Mouse (Mus musculus) kidney, postnatal 0 days (tissue): Measurements from ENCODE around the gene Gm47791. TPM values are rescaled to one million over a fixed set of nuclear protein-coding genes. Genes with fewer than 3 reads are reported as not detected.

Source experiments
- ATAC-seq: fragments of 200-750 bp; cut with Nextera tagmentation; replicated peaks from 2 replicates; pipeline ENCODE4 v1.8.0; 2017; ENCODE audit warnings: low read depth, moderate number of reproducible peaks, moderate TSS enrichment, moderate library complexity; ENCODE audit not compliant: low FRiP score
- DNase-seq: peaks from one replicate; pipeline ENCODE4 v3.0.0-alpha.2; 2016; ENCODE audit warnings: low spot score
- H3K27ac ChIP-seq: fragments of 300-500 bp; sonication (generic); 2 replicates; pipeline ENCODE4 v1.5.1; 2014; ENCODE audit warnings: mild to moderate bottlenecking
- H3K27me3 ChIP-seq: fragments of 300-500 bp; sonication (generic); 2 replicates; pipeline ENCODE4 v1.6.1; 2014; ENCODE audit warnings: low read length, mixed read lengths; ENCODE audit not compliant: insufficient read depth
- H3K36me3 ChIP-seq: fragments of 300-500 bp; sonication (generic); 2 replicates; pipeline ENCODE4 v1.6.1; 2014; ENCODE audit warnings: low read length, mixed read lengths; ENCODE audit not compliant: insufficient read depth
- H3K4me1 ChIP-seq: fragments of 300-500 bp; sonication (generic); replicated peaks from 2 replicates; pipeline ENCODE4 v1.6.1; 2014; ENCODE audit warnings: antibody characterized with exemption, low read length, mixed read lengths; ENCODE audit not compliant: insufficient read depth
- H3K4me2 ChIP-seq: fragments of 300-500 bp; sonication (generic); 2 replicates; pipeline ENCODE4 v1.6.1; 2014; ENCODE audit warnings: mild to moderate bottlenecking, low read length, moderate library complexity, mixed read lengths
- H3K4me3 ChIP-seq: fragments of 300-500 bp; sonication (generic); replicated peaks from 2 replicates; pipeline ENCODE4 v1.5.1; 2014; ENCODE audit warnings: low read depth, low read length
- H3K9ac ChIP-seq: fragments of 300-500 bp; sonication (generic); 2 replicates; pipeline ENCODE4 v1.6.1; 2014; ENCODE audit warnings: low read depth, low read length
- H3K9me3 ChIP-seq: fragments of 300-500 bp; sonication (generic); replicated peaks from 2 replicates; pipeline ENCODE4 v1.6.1; 2016; ENCODE audit warnings: low read length, inconsistent platforms, mixed read lengths
- CTCF ChIP-seq: IDR thresholded peaks from 2 replicates; pipeline ENCODE4 v1.5.1; 2016; ENCODE audit warnings: antibody characterized with exemption, low read depth, mild to moderate bottlenecking, moderate library complexity
- WGBS: fragments of 180-500 bp; shearing (Covaris S2); extraction: QIAGEN DNeasy Blood & Tissue Kit; methylation state at CpG from one replicate; pipeline ENCODE4 v1.1.7; 2014; 5-methylcytosine and 5-hydroxymethylcytosine counted together
- polyA plus RNA-seq: library from polyadenylated mRNA; unstranded; fragments of >200 nt; fragmentation: Nextera tagmentation; extraction: Ambion mirVana; gene quantifications from 2 replicates; pipeline ENCODE4 v1.2.1, GENCODE M21; 2015

The Gm47791 gene
- polyA plus RNA-seq, 1 experiment from 2014 or later = not detected

DNA sequence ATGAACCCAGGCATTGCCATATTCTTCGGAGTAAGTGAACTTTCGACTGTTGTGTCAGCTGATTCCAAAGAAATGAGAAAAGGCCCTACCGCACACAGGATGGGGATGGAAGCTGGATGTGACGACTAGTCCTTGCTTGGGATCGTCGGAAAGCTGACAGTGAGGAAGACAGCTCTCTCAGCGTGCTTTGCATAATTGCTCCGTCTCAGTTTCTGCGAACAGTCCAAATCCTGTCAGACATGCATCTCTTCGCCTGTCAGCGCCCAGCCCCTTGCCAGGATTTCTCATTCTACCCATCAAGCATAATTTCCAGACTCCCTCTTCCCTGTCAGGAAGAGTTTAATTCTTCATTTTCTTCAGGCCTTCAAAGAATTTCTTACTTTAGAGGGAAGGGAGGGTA lies 20.1 kb upstream of the Gm47791 start:
- Histone ChIP-seq H3K4me2 (no peak overlapping the region), H3K27ac (no peak overlapping the region), H3K9ac (no peak overlapping the region), H3K4me3 (no peak overlapping the region), H3K27me3 (no peaks in the 10 kb centered on the region), H3K36me3 (no peaks in the 10 kb centered on the region), H3K9me3 (no peaks in the 10 kb centered on the region), H3K4me1 (no peaks in the 10 kb centered on the region)
- no peak for DNase-seq
- TF ChIP-seq CTCF = no peak
- ATAC-seq = no peak
- WGBS = 89% methylated on average over 11 of the region's 11 CpGs

DNA sequence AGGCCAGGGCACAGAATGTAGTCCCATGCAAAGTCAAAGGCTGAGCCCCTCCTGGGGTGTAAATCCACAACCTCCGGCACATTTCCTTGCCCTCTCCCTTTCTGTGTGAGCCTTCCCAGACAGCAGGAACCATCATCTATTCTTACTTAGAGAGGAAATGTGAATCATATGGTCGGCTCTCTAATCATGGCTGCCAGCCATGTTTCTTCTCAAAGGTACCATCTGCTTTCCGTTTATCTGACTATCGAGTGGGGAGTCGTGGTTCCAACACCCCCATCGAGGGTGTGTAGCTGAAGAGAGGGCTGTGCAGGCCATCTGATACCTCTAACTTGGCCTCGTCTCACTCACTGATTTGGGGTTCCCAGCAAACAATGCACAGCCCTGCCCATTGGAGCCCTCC lies 17.0 kb upstream of the Gm47791 start:
- TF ChIP-seq CTCF = no peak
- ATAC-seq = no peak
- Histone ChIP-seq H3K9ac (no peak overlapping the region), H3K9me3 (no peaks in the 10 kb centered on the region), H3K36me3 (no peaks in the 10 kb centered on the region), H3K4me3 (no peak overlapping the region), H3K4me2 (no peak overlapping the region), H3K27me3 (no peaks in the 10 kb centered on the region), H3K27ac (no peak overlapping the region), H3K4me1 (no peaks in the 10 kb centered on the region)
- no peak for DNase-seq
- WGBS = 72% methylated on average over 7 of the region's 7 CpGs

DNA sequence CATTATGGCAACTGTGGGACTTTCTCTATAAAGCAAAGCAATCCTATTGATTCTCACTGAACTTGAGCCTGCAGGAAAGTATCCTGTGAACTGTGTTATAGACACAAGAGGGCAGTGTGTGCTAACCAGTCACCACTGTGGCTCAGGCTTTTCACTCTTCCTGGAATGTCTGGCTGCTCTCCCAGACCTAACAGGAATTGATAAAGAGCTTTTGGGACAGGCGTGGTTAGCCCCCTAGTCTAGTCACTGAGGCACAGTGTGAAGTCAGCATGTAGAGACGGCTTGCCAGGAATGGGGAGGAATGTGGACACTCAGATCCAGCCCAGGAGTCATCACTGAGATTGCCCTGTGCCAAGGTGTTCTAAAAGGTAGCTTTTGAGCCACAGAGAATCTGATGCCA lies 16.4 kb upstream of the Gm47791 start:
- WGBS = 6% methylated on average over 2 of the region's 2 CpGs
- H3K4me3 ChIP-seq = no peak overlapping the region
- no peak overlapping the region for H3K27ac ChIP-seq
- H3K9me3 ChIP-seq = no peaks in the 10 kb centered on the region
- peak; percentile 95 for DNase-seq
- TF ChIP-seq CTCF = peak; percentile 91
- no peaks in the 10 kb centered on the region for H3K27me3 ChIP-seq
- no peak overlapping the region for H3K4me2 ChIP-seq
- no peaks in the 10 kb centered on the region for H3K36me3 ChIP-seq
- H3K9ac ChIP-seq = no peak overlapping the region
- no peaks in the 10 kb centered on the region for H3K4me1 ChIP-seq
- peak; percentile 77 for ATAC-seq

DNA sequence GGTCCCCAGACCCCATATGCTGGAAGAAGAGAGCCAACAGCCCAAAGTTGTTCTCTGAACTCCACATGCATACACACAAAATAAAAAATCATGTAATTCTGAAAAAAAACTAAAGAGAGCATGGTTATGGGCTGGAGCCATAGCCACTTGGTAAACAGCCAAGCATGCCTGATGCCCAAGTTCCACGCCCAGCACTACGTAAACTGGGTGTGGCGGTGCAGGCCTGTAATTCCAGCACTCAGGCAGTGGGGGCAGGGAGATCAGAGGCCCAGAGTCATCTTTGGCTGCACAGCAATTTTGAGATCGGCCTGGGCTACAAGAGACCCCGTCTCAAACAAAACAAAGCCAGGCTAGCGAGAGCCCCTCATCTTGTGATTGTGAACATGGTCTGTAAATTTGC lies 14.5 kb upstream of the Gm47791 start:
- no peak overlapping the region for H3K4me3 ChIP-seq
- no peaks in the 10 kb centered on the region for H3K4me1 ChIP-seq
- no peak for TF ChIP-seq CTCF
- H3K27me3 ChIP-seq = no peaks in the 10 kb centered on the region
- DNase-seq (no peak), ATAC-seq (no peak)
- 56% methylated on average over 6 of the region's 6 CpGs for WGBS
- no peak overlapping the region for H3K27ac ChIP-seq
- H3K9me3 ChIP-seq = no peaks in the 10 kb centered on the region
- no peaks in the 10 kb centered on the region for H3K36me3 ChIP-seq
- no peak overlapping the region for H3K9ac ChIP-seq
- H3K4me2 ChIP-seq = no peak overlapping the region

DNA sequence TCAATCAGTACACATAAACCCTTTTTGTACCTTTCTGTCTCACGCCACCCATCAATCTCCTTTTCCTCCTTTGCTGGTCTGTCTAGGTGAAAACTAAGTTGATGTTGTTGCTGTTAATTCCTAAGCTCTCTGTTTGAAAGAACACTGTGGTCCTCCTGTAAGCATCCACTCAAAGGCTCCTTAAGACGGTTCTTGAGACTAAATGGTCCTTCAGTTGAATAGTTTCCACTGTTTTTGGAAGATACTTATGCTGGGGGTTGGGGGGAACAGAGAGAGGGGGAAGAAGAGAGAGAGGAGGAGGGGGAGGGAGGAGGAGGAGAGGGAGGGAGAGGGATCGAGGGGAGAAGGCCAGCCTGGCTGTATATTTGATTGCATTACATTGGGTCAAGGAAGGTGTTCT lies 12.5 kb upstream of the Gm47791 start:
- Histone ChIP-seq H3K9me3 (no peaks in the 10 kb centered on the region), H3K4me1 (no peaks in the 10 kb centered on the region), H3K27ac (no peak overlapping the region), H3K27me3 (no peaks in the 10 kb centered on the region), H3K4me2 (no peak overlapping the region), H3K4me3 (no peak overlapping the region), H3K9ac (no peak overlapping the region), H3K36me3 (no peaks in the 10 kb centered on the region)
- DNase-seq = no peak
- no peak for TF ChIP-seq CTCF
- 72% methylated on average over 3 of the region's 3 CpGs for WGBS
- no peak for ATAC-seq

DNA sequence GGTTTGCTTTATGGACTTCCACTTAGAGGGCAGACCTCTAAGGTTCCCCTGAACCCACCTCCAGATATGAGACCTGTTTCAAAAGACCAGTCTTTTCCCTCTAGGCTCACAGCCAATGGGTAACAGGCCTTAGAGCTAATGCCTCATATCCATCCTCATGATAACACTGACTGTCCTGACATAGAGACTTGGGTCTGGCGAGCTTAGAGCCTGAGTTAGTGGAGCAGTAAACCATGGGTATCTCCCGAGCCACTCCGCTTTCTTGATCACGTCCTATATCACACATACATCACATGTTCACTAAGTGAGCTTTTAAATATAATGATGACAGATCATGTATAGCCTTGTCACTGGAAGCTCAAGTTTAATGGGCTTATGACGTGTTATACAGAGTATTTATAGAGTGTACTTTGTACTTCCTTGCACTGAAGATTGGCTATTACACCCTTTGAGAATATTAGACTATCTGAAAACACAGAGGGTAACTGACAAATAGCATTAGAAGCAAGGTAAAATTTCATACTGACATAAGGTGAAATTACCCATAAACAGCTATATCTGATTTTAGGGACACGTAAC lies 8.4 kb upstream of the Gm47791 start:
- no peaks in the 10 kb centered on the region for H3K27me3 ChIP-seq
- no peaks in the 10 kb centered on the region for H3K4me1 ChIP-seq
- H3K9me3 ChIP-seq = no peaks in the 10 kb centered on the region
- ATAC-seq = no peak
- H3K4me3 ChIP-seq = no peak overlapping the region
- WGBS = 78% methylated on average over 6 of the region's 6 CpGs
- no peak overlapping the region for H3K9ac ChIP-seq
- H3K27ac ChIP-seq = no peak overlapping the region
- no peaks in the 10 kb centered on the region for H3K36me3 ChIP-seq
- no peak overlapping the region for H3K4me2 ChIP-seq
- DNase-seq = no peak
- TF ChIP-seq CTCF = no peak

DNA sequence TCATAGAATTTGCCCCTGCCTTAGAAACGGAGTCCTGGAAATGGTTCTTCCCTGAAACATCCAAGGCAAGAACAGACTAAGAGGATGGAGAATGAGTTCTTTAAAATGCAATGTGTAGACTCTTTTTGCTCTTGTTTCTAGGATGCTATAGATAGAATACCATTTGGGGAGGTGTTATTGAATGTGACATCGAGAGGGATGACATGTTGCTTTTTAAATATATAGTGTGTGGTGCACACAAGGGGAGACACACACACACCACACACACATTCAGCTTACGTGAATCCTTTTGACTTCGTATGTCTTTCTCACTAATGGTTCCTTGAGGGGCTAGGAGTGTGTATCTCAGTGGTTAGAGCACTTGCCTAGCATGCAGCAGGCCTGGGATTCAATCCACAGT lies 4.2 kb upstream of the Gm47791 start:
- Histone ChIP-seq H3K4me1 (no peaks in the 10 kb centered on the region), H3K9ac (no peak overlapping the region), H3K27me3 (no peaks in the 10 kb centered on the region), H3K27ac (no peak overlapping the region), H3K9me3 (no peaks in the 10 kb centered on the region), H3K4me2 (no peak overlapping the region), H3K36me3 (no peaks in the 10 kb centered on the region), H3K4me3 (no peak overlapping the region)
- ATAC-seq (no peak), DNase-seq (no peak)
- TF ChIP-seq CTCF = no peak
- WGBS = 93% methylated on average over 4 of the region's 4 CpGs
